Mouse (Mus musculus) CH12.LX (cell line): Measurements from ENCODE around the gene Dennd1a.

Source experiments
- CTCF ChIP-seq, 2 experiments: IDR thresholded peaks in 1 of 2; conservative IDR thresholded peaks in 1 of 2; 2 replicates each; pipeline ENCODE4 v1.5.1; 2011 to 2012; ENCODE audit warnings: low read depth in 2 of 2, low read length in 2 of 2, improper control_type of control experiment in 1 of 2, inconsistent platforms in 1 of 2, mild to moderate bottlenecking in 1 of 2, moderate library complexity in 1 of 2
- EP300 ChIP-seq: IDR thresholded peaks from 2 replicates; pipeline ENCODE4 v1.6.1; 2011; ENCODE audit warnings: low read length, improper control_type of control experiment
- MAZ ChIP-seq: IDR thresholded peaks from 2 replicates; pipeline ENCODE4 v1.6.1; 2012; ENCODE audit warnings: low read depth, mild to moderate bottlenecking, inconsistent platforms, low read length, improper control_type of control experiment, moderate library complexity
- MXI1 ChIP-seq: IDR thresholded peaks from 2 replicates; pipeline ENCODE4 v1.6.1; 2011; ENCODE audit warnings: mild to moderate bottlenecking, low read depth, low read length, improper control_type of control experiment
- POLR2A ChIP-seq: IDR thresholded peaks from 2 replicates; pipeline ENCODE4 v1.6.1; 2011; ENCODE audit warnings: low read depth, mild to moderate bottlenecking, improper control_type of control experiment, low read length
- RAD21 ChIP-seq: IDR thresholded peaks from 2 replicates; pipeline ENCODE4 v1.6.1; 2011; ENCODE audit warnings: low read depth, mild to moderate bottlenecking, low read length, improper control_type of control experiment, moderate library complexity
- RCOR1 ChIP-seq: conservative IDR thresholded peaks from 2 replicates; pipeline ENCODE4 v1.6.1; 2012; ENCODE audit warnings: low read depth, mild to moderate bottlenecking, inconsistent platforms, low read length, improper control_type of control experiment

DNA sequence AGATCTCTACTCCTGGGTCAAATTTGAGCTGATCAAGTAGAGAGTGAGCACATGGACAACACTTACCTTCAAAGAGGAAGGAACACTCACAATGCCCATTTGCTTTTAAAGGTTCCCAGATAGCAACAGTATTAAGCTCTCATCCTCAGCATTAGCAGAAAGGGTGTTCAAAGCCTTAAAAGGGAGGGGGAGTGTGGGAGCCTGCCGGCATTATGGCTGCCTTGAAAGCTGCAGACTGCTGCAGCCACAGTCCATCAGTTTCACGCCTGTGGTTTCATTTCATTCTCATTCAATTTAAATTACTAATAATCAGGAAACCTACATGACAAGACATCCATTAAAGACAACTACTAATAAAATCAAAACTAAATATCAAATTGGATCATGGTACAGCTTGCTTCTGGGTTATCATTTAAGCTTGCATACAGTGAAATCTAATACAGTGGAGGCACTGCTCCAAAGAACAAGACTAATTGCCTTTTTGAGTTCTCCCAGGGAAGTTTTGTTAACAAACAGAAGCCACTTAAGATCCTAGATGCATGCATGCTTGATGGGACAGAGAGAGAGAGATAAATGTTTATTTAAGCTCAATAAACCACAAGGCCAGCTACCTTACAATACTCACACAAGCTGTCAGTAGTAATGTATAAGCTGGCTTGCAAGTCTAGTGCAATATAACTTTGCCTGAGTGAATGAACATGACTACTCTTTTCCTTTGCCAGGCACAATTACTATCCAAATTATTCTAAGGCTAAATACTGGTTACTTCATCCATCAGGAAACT, 192.6 kb downstream of the Dennd1a start:
- no peak for TF ChIP-seq POLR2A
- TF ChIP-seq CTCF (conservative IDR thresholded peaks at IDR 0.05 in 1 of 2, IDR thresholded peaks at IDR 0.05 in 1 of 2; ENCODE audit: low read depth in 2 of 2, low read length in 2 of 2), result no peak
- no peak for TF ChIP-seq MAZ
- TF ChIP-seq RAD21, result no peak
- no peak for TF ChIP-seq RCOR1
- no peak for TF ChIP-seq EP300
- no peak for TF ChIP-seq MXI1
